Mouse (Mus musculus): ENCODE measurements at regions not wholly inside any gene's neighbourhood (a gene's known extent, or its start where the extent isn't known, plus 50 kb on each side); places are given as distances from the start of the nearest gene placed in this dataset.

- intact Hi-C loops (cut with DNase I): no loop called here
- no peak for DNase-seq (ENCODE audit: low spot score in 2 of 2)
Observed at GRCm38 (mm10) chr10:15140703-15141102, 422.7 kb upstream of the Gje1 start.
